17 mouse cellular contexts compared by ENCODE assay signal in genomic region chr10:80123932-80124562, GRCm38 (mm10). TPM values are rescaled to one million over a fixed set of nuclear protein-coding genes. Genes with fewer than 3 reads are reported as not detected.
DNase-seq lines count a peak whose midpoint lies in the region; ATAC-seq and TF ChIP-seq lines count a peak whose summit lies in the region.
"Had no signal": no experiment of that assay in that cellular context is flagged by ENCODE, and none has a peak within 500 bp of the region (broad histone marks: within the 10 kb centered on the region; RNA-seq: fewer than 3 reads in every experiment).

No protein-coding gene starts in this region.

- H3K36me3 ChIP-seq in hindbrain, embryonic 13.5 days = peaks cover 81% of the 10 kb centered on the region
- H3K36me3 ChIP-seq in hindbrain, embryonic 16.5 days (ENCODE audit: control insufficient read depth, insufficient read depth, low read length) = peaks cover 22% of the 10 kb centered on the region
- H3K36me3 ChIP-seq in stomach, embryonic 15.5 days = peaks cover 53% of the 10 kb centered on the region
- H3K36me3 ChIP-seq in stomach, postnatal 0 days (ENCODE audit: control insufficient read depth, insufficient read depth, low read length) = peaks cover 31% of the 10 kb centered on the region
- peaks cover 85% of the 10 kb centered on the region for H3K36me3 ChIP-seq in liver, embryonic 14.5 days (replicated peaks; ENCODE audit: control insufficient read depth, insufficient read depth, low read depth)

- no peak for TF ChIP-seq CTCF in stomach, postnatal 0 days (IDR thresholded peaks at IDR 0.05; ENCODE audit: low read depth)
- no peak for TF ChIP-seq CTCF in liver, embryonic 14.5 days (IDR thresholded peaks at IDR 0.05; ENCODE audit: low read depth)

- DNase-seq in stomach, postnatal 0 days (ENCODE audit: low spot score) = no peak
- peak in 1 of 3 experiments; percentile 71 for DNase-seq in liver, embryonic 14.5 days (ENCODE audit: low read depth in 3 of 3, low spot score in 3 of 3)
- DNase-seq in cerebellum, postnatal 25 days = no peak
- no peak for DNase-seq in cerebellum, adult 9-10 months
- DNase-seq: gastrocnemius, postnatal 36 days; heart, postnatal 4 days; kidney, adult 11 months; kidney, postnatal 25 days; layer of hippocampus, postnatal 36 days; left cerebral cortex, postnatal 4 days; right cerebral cortex, postnatal 4 days had no signal

- ATAC-seq in hindbrain, embryonic 13.5 days (ENCODE audit: low FRiP score) = no peak
- no peak for ATAC-seq in hindbrain, embryonic 16.5 days
- ATAC-seq in stomach, embryonic 15.5 days (ENCODE audit: insufficient read depth, low FRiP score, low read depth) = peak; percentile 51
- no peak for ATAC-seq in stomach, postnatal 0 days (ENCODE audit: low FRiP score, low TSS enrichment)
- peak; percentile 87 for ATAC-seq in liver, embryonic 14.5 days (ENCODE audit: insufficient read depth)
- ATAC-seq: CD4-positive, CD25-positive, alpha-beta regulatory T cell, adult 4 months had no signal

- peaks cover 24% of the 10 kb centered on the region for H3K4me1 ChIP-seq in hindbrain, embryonic 13.5 days (replicated peaks)
- peaks cover 5% of the 10 kb centered on the region for H3K4me1 ChIP-seq in hindbrain, embryonic 16.5 days (ENCODE audit: control insufficient read depth, insufficient read depth, low read depth, low read length)
- H3K4me1 ChIP-seq in stomach, embryonic 15.5 days = peaks cover 10% of the 10 kb centered on the region; the same call in 1 of the 2 replicates
- no peaks in the 10 kb centered on the region for H3K4me1 ChIP-seq in stomach, postnatal 0 days (replicated peaks; ENCODE audit: control insufficient read depth, insufficient read depth)
- H3K4me1 ChIP-seq in liver, embryonic 14.5 days (replicated peaks; ENCODE audit: control insufficient read depth in 2 of 2, insufficient read depth in 2 of 2, low read length in 1 of 2) = peaks cover 35 to 41% of the 10 kb centered on the region in 2 experiments

- WGBS in hindbrain, embryonic 13.5 days = 95% methylated on average over 9 of the region's 9 CpGs
- 84% methylated on average over 9 of the region's 9 CpGs for WGBS in hindbrain, embryonic 16.5 days
- WGBS in stomach, embryonic 15.5 days = 88% methylated on average over 9 of the region's 9 CpGs
- 82% methylated on average over 9 of the region's 9 CpGs for WGBS in stomach, postnatal 0 days
- 39% methylated on average over 9 of the region's 9 CpGs for WGBS in liver, embryonic 14.5 days (ENCODE audit: insufficient replicate concordance)

- no peak overlapping the region for H3K4me3 ChIP-seq in hindbrain, embryonic 13.5 days
- no peak overlapping the region for H3K4me3 ChIP-seq in hindbrain, embryonic 16.5 days (ENCODE audit: low read length)
- no peak overlapping the region for H3K4me3 ChIP-seq in stomach, embryonic 15.5 days (replicated peaks)
- no peak overlapping the region for H3K4me3 ChIP-seq in stomach, postnatal 0 days (ENCODE audit: low read depth, low read length)
- H3K4me3 ChIP-seq in liver, embryonic 14.5 days (ENCODE audit: insufficient read depth in 1 of 2, low read depth in 2 of 2, low read length in 2 of 2) = peak overlapping the region in 1 of 2 experiments; percentile 34; a peak in 2 of 4 replicates
- H3K4me3 ChIP-seq: midbrain, embryonic 12.5 days; neural tube, embryonic 12.5 days had no signal

- H3K4me2 ChIP-seq in hindbrain, embryonic 13.5 days = no peak overlapping the region
- no peak overlapping the region for H3K4me2 ChIP-seq in hindbrain, embryonic 16.5 days (ENCODE audit: low read length)
- no peak overlapping the region for H3K4me2 ChIP-seq in stomach, embryonic 15.5 days
- H3K4me2 ChIP-seq in stomach, postnatal 0 days (replicated peaks; ENCODE audit: low read depth) = no peak overlapping the region
- peak overlapping the region; percentile 69 for H3K4me2 ChIP-seq in liver, embryonic 14.5 days (ENCODE audit: low read depth)
- H3K4me2 ChIP-seq: midbrain, embryonic 12.5 days; neural tube, embryonic 12.5 days had no signal

- no peak overlapping the region for H3K27ac ChIP-seq in hindbrain, embryonic 13.5 days
- no peak overlapping the region for H3K27ac ChIP-seq in hindbrain, embryonic 16.5 days (ENCODE audit: low read depth, low read length)
- no peak overlapping the region for H3K27ac ChIP-seq in stomach, embryonic 15.5 days
- H3K27ac ChIP-seq in stomach, postnatal 0 days (replicated peaks) = no peak overlapping the region
- peak overlapping the region; percentile 86 for H3K27ac ChIP-seq in liver, embryonic 14.5 days
- H3K27ac ChIP-seq: midbrain, embryonic 12.5 days; neural tube, embryonic 12.5 days had no signal

- no peaks in the 10 kb centered on the region for H3K27me3 ChIP-seq in hindbrain, embryonic 13.5 days
- no peaks in the 10 kb centered on the region for H3K27me3 ChIP-seq in hindbrain, embryonic 16.5 days (replicated peaks; ENCODE audit: control insufficient read depth, insufficient read depth, low read length)
- H3K27me3 ChIP-seq in stomach, embryonic 15.5 days (replicated peaks) = no peaks in the 10 kb centered on the region
- no peaks in the 10 kb centered on the region for H3K27me3 ChIP-seq in stomach, postnatal 0 days (ENCODE audit: control insufficient read depth, insufficient read depth, low read length)
- H3K27me3 ChIP-seq in liver, embryonic 14.5 days (ENCODE audit: control insufficient read depth, insufficient read depth, low read length) = no peaks in the 10 kb centered on the region
- H3K27me3 ChIP-seq: midbrain, embryonic 12.5 days; neural tube, embryonic 12.5 days had no signal

- peak overlapping the region; percentile 49; the same call in 1 of the 2 replicates for H3K9ac ChIP-seq in hindbrain, embryonic 13.5 days
- no peak overlapping the region for H3K9ac ChIP-seq in hindbrain, embryonic 16.5 days (ENCODE audit: low read depth, low read length)
- H3K9ac ChIP-seq in stomach, embryonic 15.5 days = no peak overlapping the region
- no peak overlapping the region; the same call in 1 of the 2 replicates for H3K9ac ChIP-seq in stomach, postnatal 0 days (ENCODE audit: low read length)
- H3K9ac ChIP-seq in liver, embryonic 14.5 days (replicated peaks) = peak overlapping the region; percentile 61
- H3K9ac ChIP-seq: midbrain, embryonic 12.5 days; neural tube, embryonic 12.5 days had no signal

- no peak for TF ChIP-seq EP300 in stomach, postnatal 0 days (optimal IDR thresholded peaks at IDR 0.05)
- peak; percentile 80 for TF ChIP-seq EP300 in liver, embryonic 14.5 days (IDR thresholded peaks at IDR 0.05; ENCODE audit: low read depth)

- H3K9me3 ChIP-seq in hindbrain, embryonic 13.5 days = no peaks in the 10 kb centered on the region
- H3K9me3 ChIP-seq in hindbrain, embryonic 16.5 days (ENCODE audit: control insufficient read depth, low read length) = no peaks in the 10 kb centered on the region
- no peaks in the 10 kb centered on the region for H3K9me3 ChIP-seq in stomach, embryonic 15.5 days
- H3K9me3 ChIP-seq in stomach, postnatal 0 days (ENCODE audit: control insufficient read depth, low read length) = no peaks in the 10 kb centered on the region
- H3K9me3 ChIP-seq in liver, embryonic 14.5 days (ENCODE audit: control insufficient read depth, low read length) = no peaks in the 10 kb centered on the region
- H3K9me3 ChIP-seq: midbrain, embryonic 12.5 days; neural tube, embryonic 12.5 days had no signal

RNA-seq across cellular contexts. Expression of gene Stk11, which starts 8.4 kb away (rescaled TPM):
- 16.3 and 18.2 TPM in 2 replicates for polyA plus RNA-seq in hindbrain, embryonic 13.5 days (2015; fragmentation: Nextera tagmentation; extraction: Ambion mirVana)
- polyA plus RNA-seq in hindbrain, embryonic 16.5 days (2015; fragmentation: Nextera tagmentation; extraction: Ambion mirVana) = 17.7 and 18.3 TPM in 2 replicates
- 16.9 and 19.2 TPM in 2 replicates for polyA plus RNA-seq in stomach, embryonic 15.5 days (2015; fragmentation: Nextera tagmentation; extraction: Ambion mirVana)
- 10.3 and 11.2 TPM in 2 replicates for polyA plus RNA-seq in stomach, postnatal 0 days (2015; fragmentation: Nextera tagmentation; extraction: Ambion mirVana)
- polyA plus RNA-seq in liver, embryonic 14.5 days (2012; rRNA removed) = 80.5 and 88.8 TPM in 2 replicates
- 17.4 and 18.9 TPM in 2 replicates for polyA plus RNA-seq in liver, embryonic 14.5 days (2014; fragmentation: Nextera tagmentation; extraction: Ambion mirVana)

RNA-seq across cellular contexts. Expression of gene Atp5d, which starts 14.4 kb away (rescaled TPM):
- 434 and 449 TPM in 2 replicates for polyA plus RNA-seq in hindbrain, embryonic 13.5 days (2015; fragmentation: Nextera tagmentation; extraction: Ambion mirVana)
- 554 and 581 TPM in 2 replicates for polyA plus RNA-seq in hindbrain, embryonic 16.5 days (2015; fragmentation: Nextera tagmentation; extraction: Ambion mirVana)
- 544 and 602 TPM in 2 replicates for polyA plus RNA-seq in stomach, embryonic 15.5 days (2015; fragmentation: Nextera tagmentation; extraction: Ambion mirVana)
- 679 and 705 TPM in 2 replicates for polyA plus RNA-seq in stomach, postnatal 0 days (2015; fragmentation: Nextera tagmentation; extraction: Ambion mirVana)
- polyA plus RNA-seq in liver, embryonic 14.5 days (2012; rRNA removed) = 196 and 211 TPM in 2 replicates
- polyA plus RNA-seq in liver, embryonic 14.5 days (2014; fragmentation: Nextera tagmentation; extraction: Ambion mirVana) = 249 and 270 TPM in 2 replicates

RNA-seq across cellular contexts. Expression of gene Cbarp, which starts 16.6 kb away (rescaled TPM):
- 57.4 and 59.2 TPM in 2 replicates for polyA plus RNA-seq in hindbrain, embryonic 13.5 days (2015; fragmentation: Nextera tagmentation; extraction: Ambion mirVana)
- polyA plus RNA-seq in hindbrain, embryonic 16.5 days (2015; fragmentation: Nextera tagmentation; extraction: Ambion mirVana) = 98.8 and 130 TPM in 2 replicates
- polyA plus RNA-seq in stomach, embryonic 15.5 days (2015; fragmentation: Nextera tagmentation; extraction: Ambion mirVana) = 5.1 and 6.7 TPM in 2 replicates
- polyA plus RNA-seq in stomach, postnatal 0 days (2015; fragmentation: Nextera tagmentation; extraction: Ambion mirVana) = 4.2 and 4.3 TPM in 2 replicates
- polyA plus RNA-seq in liver, embryonic 14.5 days (2012; rRNA removed) = 1.8 and 2.2 TPM in 2 replicates
- polyA plus RNA-seq in liver, embryonic 14.5 days (2014; fragmentation: Nextera tagmentation; extraction: Ambion mirVana) = 0.42 and 1.1 TPM in 2 replicates

RNA-seq across cellular contexts. Expression of gene Sbno2, which starts 18.7 kb away (rescaled TPM):
- 13.6 and 14.4 TPM in 2 replicates for polyA plus RNA-seq in hindbrain, embryonic 13.5 days (2015; fragmentation: Nextera tagmentation; extraction: Ambion mirVana)
- polyA plus RNA-seq in hindbrain, embryonic 16.5 days (2015; fragmentation: Nextera tagmentation; extraction: Ambion mirVana) = 10.3 and 13.0 TPM in 2 replicates
- 14.8 and 15.9 TPM in 2 replicates for polyA plus RNA-seq in stomach, embryonic 15.5 days (2015; fragmentation: Nextera tagmentation; extraction: Ambion mirVana)
- polyA plus RNA-seq in stomach, postnatal 0 days (2015; fragmentation: Nextera tagmentation; extraction: Ambion mirVana) = 10.7 and 11.0 TPM in 2 replicates
- polyA plus RNA-seq in liver, embryonic 14.5 days (2012; rRNA removed) = 10.0 and 10.1 TPM in 2 replicates
- polyA plus RNA-seq in liver, embryonic 14.5 days (2014; fragmentation: Nextera tagmentation; extraction: Ambion mirVana) = 6.6 and 7.6 TPM in 2 replicates

RNA-seq across cellular contexts. Expression of gene Midn, which starts 24.0 kb away (rescaled TPM):
- 32.4 and 34.7 TPM in 2 replicates for polyA plus RNA-seq in hindbrain, embryonic 13.5 days (2015; fragmentation: Nextera tagmentation; extraction: Ambion mirVana)
- 16.0 and 16.1 TPM in 2 replicates for polyA plus RNA-seq in hindbrain, embryonic 16.5 days (2015; fragmentation: Nextera tagmentation; extraction: Ambion mirVana)
- 16.0 and 19.8 TPM in 2 replicates for polyA plus RNA-seq in stomach, embryonic 15.5 days (2015; fragmentation: Nextera tagmentation; extraction: Ambion mirVana)
- 8.5 and 9.6 TPM in 2 replicates for polyA plus RNA-seq in stomach, postnatal 0 days (2015; fragmentation: Nextera tagmentation; extraction: Ambion mirVana)
- 9.1 and 10.3 TPM in 2 replicates for polyA plus RNA-seq in liver, embryonic 14.5 days (2012; rRNA removed)
- 5.1 and 5.7 TPM in 2 replicates for polyA plus RNA-seq in liver, embryonic 14.5 days (2014; fragmentation: Nextera tagmentation; extraction: Ambion mirVana)

Comparison
In these comparisons a context has a peak if more than half of its experiments do, and no peak if none do; other contexts are left out.
1. ATAC-seq: peak in stomach, embryonic 15.5 days (single experiment) and liver, embryonic 14.5 days (single experiment); none in hindbrain, embryonic 13.5 days (single experiment), hindbrain, embryonic 16.5 days (single experiment) and stomach, postnatal 0 days (single experiment).
2. H3K9ac ChIP-seq: peak in hindbrain, embryonic 13.5 days (single experiment) and liver, embryonic 14.5 days (single experiment); none in hindbrain, embryonic 16.5 days (single experiment), stomach, embryonic 15.5 days (single experiment) and stomach, postnatal 0 days (single experiment).